Mouse (Mus musculus) lung, postnatal 0 days (tissue): ENCODE results near the gene Micu1. TPM values are rescaled to one million over a fixed set of nuclear protein-coding genes. Genes with fewer than 3 reads are reported as not detected.

Source experiments
- ATAC-seq: fragments of 200-750 bp; cut with Nextera tagmentation; 2 replicates; pipeline ENCODE4 v1.8.0; 2017; ENCODE audit warnings: moderate library complexity
- DNase-seq: peaks from one replicate; pipeline ENCODE4 v3.0.0-alpha.2; 2016; ENCODE audit warnings: low spot score
- H3K27ac ChIP-seq: fragments of 300-500 bp; sonication (generic); 2 replicates; pipeline ENCODE4 v1.5.1; 2014; ENCODE audit warnings: antibody characterized with exemption, mild to moderate bottlenecking, low read length, mixed read lengths
- H3K27me3 ChIP-seq: fragments of 300-500 bp; sonication (generic); replicated peaks from 2 replicates; pipeline ENCODE4 v1.6.1; 2014; ENCODE audit warnings: low read length, mixed read lengths; ENCODE audit not compliant: insufficient read depth
- H3K36me3 ChIP-seq: fragments of 300-500 bp; sonication (generic); 2 replicates; pipeline ENCODE4 v1.6.1; 2014; ENCODE audit warnings: low read length, mixed read lengths; ENCODE audit not compliant: insufficient read depth
- H3K4me1 ChIP-seq: fragments of 300-500 bp; sonication (generic); 2 replicates; pipeline ENCODE4 v1.6.1; 2014; ENCODE audit warnings: antibody characterized with exemption, low read depth, low read length, mixed read lengths; ENCODE audit not compliant: insufficient read depth
- H3K4me2 ChIP-seq: fragments of 300-500 bp; sonication (generic); replicated peaks from 2 replicates; pipeline ENCODE4 v1.6.1; 2014; ENCODE audit warnings: low read depth, mild to moderate bottlenecking, low read length, moderate library complexity, mixed read lengths
- H3K4me3 ChIP-seq: fragments of 300-500 bp; sonication (generic); 2 replicates; pipeline ENCODE4 v1.5.1; 2014; ENCODE audit warnings: low read depth, low read length
- H3K9ac ChIP-seq: fragments of 300-500 bp; sonication (generic); replicated peaks from 2 replicates; pipeline ENCODE4 v1.6.1; 2014; ENCODE audit warnings: low read depth, mild to moderate bottlenecking
- H3K9me3 ChIP-seq: fragments of 300-500 bp; sonication (generic); 2 replicates; pipeline ENCODE4 v1.6.1; 2016; ENCODE audit warnings: low read length, mixed read lengths
- CTCF ChIP-seq: IDR thresholded peaks from 2 replicates; pipeline ENCODE4 v1.5.1; 2016; ENCODE audit warnings: antibody characterized with exemption, mild to moderate bottlenecking
- EP300 ChIP-seq: IDR thresholded peaks from 2 replicates; pipeline ENCODE4 v1.6.1; 2016; ENCODE audit warnings: antibody characterized with exemption, mild to moderate bottlenecking, control low read depth
- WGBS: fragments of 180-500 bp; shearing (Covaris S2); extraction: QIAGEN DNeasy Blood & Tissue Kit; methylation state at CpG from one replicate; pipeline ENCODE4 v1.1.7; 2014; 5-methylcytosine and 5-hydroxymethylcytosine counted together
- polyA plus RNA-seq: library from polyadenylated mRNA; unstranded; fragments of >200 nt; fragmentation: Nextera tagmentation; extraction: Ambion mirVana; gene quantifications from 2 replicates; pipeline ENCODE4 v1.2.1, GENCODE M21; 2015

The Micu1 gene
- polyA plus RNA-seq, 1 experiment from 2014 or later: 57.0 TPM

GRCm38 (mm10) chr10:59896911-59897331, 194.6 kb downstream of the Micu1 start:
- TF ChIP-seq CTCF (no peak), EP300 (peak; percentile 40; the same call in 1 of the 2 replicates)
- no peak overlapping the region for H3K4me3 ChIP-seq
- H3K4me2 ChIP-seq: no peak overlapping the region
- H3K4me1 ChIP-seq: peaks cover 16% of the 10 kb centered on the region
- no peaks in the 10 kb centered on the region for H3K27me3 ChIP-seq
- peaks cover 31% of the 10 kb centered on the region for H3K36me3 ChIP-seq
- WGBS: 63% methylated on average over 3 of the region's 3 CpGs
- DNase-seq: no peak
- H3K9me3 ChIP-seq: no peaks in the 10 kb centered on the region
- no peak for ATAC-seq
- H3K9ac ChIP-seq: no peak overlapping the region
- no peak overlapping the region for H3K27ac ChIP-seq

- no peak overlapping the region for H3K4me2 ChIP-seq
- no peaks in the 10 kb centered on the region for H3K27me3 ChIP-seq
- TF ChIP-seq CTCF: no peak
- no peak for TF ChIP-seq EP300
- peaks cover 16% of the 10 kb centered on the region for H3K4me1 ChIP-seq
- ATAC-seq: no peak
- no peak overlapping the region for H3K9ac ChIP-seq
- no peak overlapping the region for H3K27ac ChIP-seq
- 58% methylated on average over 5 of the region's 5 CpGs for WGBS
- peaks cover 26% of the 10 kb centered on the region for H3K36me3 ChIP-seq
- no peak overlapping the region for H3K4me3 ChIP-seq
- H3K9me3 ChIP-seq: no peaks in the 10 kb centered on the region
- DNase-seq: no peak
Observed at GRCm38 (mm10) chr10:59897511-59897910, 195.2 kb downstream of the Micu1 start.

- 77% methylated on average over 9 of the region's 9 CpGs for WGBS
- H3K27me3 ChIP-seq: no peaks in the 10 kb centered on the region
- H3K9me3 ChIP-seq: no peaks in the 10 kb centered on the region
- DNase-seq (no peak), ATAC-seq (no peak)
- no peak overlapping the region for H3K9ac ChIP-seq
- peak overlapping the region; percentile 90; the same call in 1 of the 2 replicates for H3K27ac ChIP-seq
- H3K36me3 ChIP-seq: peaks cover 26% of the 10 kb centered on the region
- TF ChIP-seq CTCF (no peak), EP300 (no peak)
- H3K4me1 ChIP-seq: peaks cover 16% of the 10 kb centered on the region
- H3K4me3 ChIP-seq: no peak overlapping the region
- H3K4me2 ChIP-seq: no peak overlapping the region
Observed at GRCm38 (mm10) chr10:59898180-59898778, 196.0 kb downstream of the Micu1 start.

GRCm38 (mm10) chr10:59898935-59899334, 196.7 kb downstream of the Micu1 start:
- 0 out of 2 replicates have a peak, but pooled peaks have one; percentile 18 for TF ChIP-seq EP300
- TF ChIP-seq CTCF: no peak
- H3K27me3 ChIP-seq: no peaks in the 10 kb centered on the region
- no peak for DNase-seq
- H3K4me1 ChIP-seq: peaks cover 16% of the 10 kb centered on the region
- H3K9ac ChIP-seq: no peak overlapping the region
- peak overlapping the region; percentile 39; the same call in 1 of the 2 replicates for H3K4me2 ChIP-seq
- no peak for ATAC-seq
- peaks cover 26% of the 10 kb centered on the region for H3K36me3 ChIP-seq
- H3K27ac ChIP-seq: peak overlapping the region; percentile 90
- no peaks in the 10 kb centered on the region for H3K9me3 ChIP-seq
- WGBS: 22% methylated on average over 2 of the region's 2 CpGs
- H3K4me3 ChIP-seq: no peak overlapping the region

GRCm38 (mm10) chr10:59899341-59900173, 197.3 kb downstream of the Micu1 start:
- no peaks in the 10 kb centered on the region for H3K9me3 ChIP-seq
- WGBS: 8% methylated on average over 21 of the region's 21 CpGs
- peaks cover 19% of the 10 kb centered on the region for H3K36me3 ChIP-seq
- H3K9ac ChIP-seq: no peak overlapping the region
- H3K4me2 ChIP-seq: peak overlapping the region; percentile 39; the same call in 1 of the 2 replicates
- peaks cover 16% of the 10 kb centered on the region for H3K4me1 ChIP-seq
- no peak overlapping the region for H3K4me3 ChIP-seq
- TF ChIP-seq CTCF (no peak), EP300 (0 out of 2 replicates have a peak, but pooled peaks have one; percentile 51)
- no peaks in the 10 kb centered on the region for H3K27me3 ChIP-seq
- peak; percentile 94 for DNase-seq
- ATAC-seq: peak; percentile 95
- H3K27ac ChIP-seq: peak overlapping the region; percentile 90

GRCm38 (mm10) chr10:59900174-59900435, 197.8 kb downstream of the Micu1 start:
- no peaks in the 10 kb centered on the region for H3K9me3 ChIP-seq
- peaks cover 16% of the 10 kb centered on the region for H3K4me1 ChIP-seq
- 21% methylated on average over 4 of the region's 4 CpGs for WGBS
- DNase-seq (no peak), ATAC-seq (no peak)
- peak overlapping the region; percentile 90 for H3K27ac ChIP-seq
- H3K36me3 ChIP-seq: peaks cover 16% of the 10 kb centered on the region
- TF ChIP-seq CTCF (no peak), EP300 (no peak)
- no peak overlapping the region for H3K9ac ChIP-seq
- no peak overlapping the region for H3K4me3 ChIP-seq
- no peak overlapping the region for H3K4me2 ChIP-seq
- H3K27me3 ChIP-seq: no peaks in the 10 kb centered on the region
